Mouse (Mus musculus) bone marrow, adult 2 months (tissue): ENCODE measurements around the gene Mef2c. TPM values are rescaled to one million over a fixed set of nuclear protein-coding genes. Genes with fewer than 3 reads are reported as not detected.
A peak's percentile ranks its signal among the peaks of the same experiment; 100 is the strongest.

ENCODE experiments used
- H3K27ac ChIP-seq: fragments of 200-500 bp; 2 replicates; pipeline ENCODE4 v1.5.1; 2012; ENCODE audit warnings: low read depth, mild to moderate bottlenecking, control low read depth, inconsistent platforms, low read length; ENCODE audit not compliant: control insufficient read depth, poor library complexity, insufficient read depth
- H3K4me1 ChIP-seq: fragments of 200-500 bp; 2 replicates; pipeline ENCODE4 v1.6.1; 2011; ENCODE audit warnings: low read length; ENCODE audit not compliant: control insufficient read depth, insufficient read depth
- H3K4me3 ChIP-seq: fragments of 200-500 bp; replicated peaks from 2 replicates; pipeline ENCODE3; 2011; ENCODE audit warnings: mild to moderate bottlenecking, low read depth, low read length, control low read depth; ENCODE audit not compliant: control insufficient read depth
- CTCF ChIP-seq: fragments of 200-500 bp; IDR thresholded peaks from 2 replicates; pipeline ENCODE4 v1.5.1; 2011; ENCODE audit warnings: low read length, control low read depth; ENCODE audit not compliant: control insufficient read depth, insufficient read depth
- POLR2A ChIP-seq: fragments of 200-500 bp; IDR thresholded peaks from 2 replicates; pipeline ENCODE4 v1.6.1; 2011; ENCODE audit warnings: low read depth, mild to moderate bottlenecking, control low read depth, low read length, borderline replicate concordance; ENCODE audit not compliant: control insufficient read depth
- WGBS: fragments of 180-500 bp; shearing (Covaris S2); methylation state at CpG from one replicate; pipeline ENCODE4 v1.1.7; 2018; 5-methylcytosine and 5-hydroxymethylcytosine counted together
- polyA plus RNA-seq: library from polyadenylated mRNA; stranded (reverse); fragments of >200 nt; gene quantifications from 2 replicates; pipeline ENCODE4 v1.2.4, GENCODE M21; 2011; ENCODE audit warnings: low replicate concordance; ENCODE audit not compliant: missing spikeins, insufficient read depth, insufficient read length

The Mef2c gene
- polyA plus RNA-seq, 1 experiment = 37.8 TPM

GRCm38 (mm10) chr13:83661166-83661565, 157.3 kb downstream of the Mef2c start:
- 85% methylated on average over 7 of the region's 7 CpGs for WGBS
- Histone ChIP-seq H3K27ac (no peak overlapping the region), H3K4me3 (no peak overlapping the region), H3K4me1 (no peaks in the 10 kb centered on the region)
- no peak for TF ChIP-seq POLR2A
- no peak for TF ChIP-seq CTCF

DNA sequence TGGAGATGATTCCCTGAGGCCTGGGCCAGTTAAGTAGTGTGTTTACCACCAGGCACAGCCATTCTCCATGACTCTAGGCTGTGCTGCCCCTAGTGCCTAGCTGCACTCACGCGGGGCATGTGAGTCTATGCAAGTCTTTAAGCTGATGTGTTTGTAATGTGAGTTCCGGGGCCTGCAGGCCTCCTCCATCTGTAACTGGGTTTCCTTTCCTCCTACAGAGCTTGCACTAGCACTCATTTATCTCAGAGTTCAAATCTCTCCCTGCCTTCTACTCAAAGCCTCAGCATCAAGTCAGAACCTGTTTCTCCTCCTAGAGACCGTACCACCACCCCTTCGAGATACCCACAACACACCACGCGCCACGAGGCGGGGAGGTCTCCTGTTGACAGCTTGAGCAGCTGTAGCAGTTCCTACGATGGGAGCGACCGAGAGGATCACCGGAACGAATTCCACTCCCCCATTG, 158.3 kb downstream of the Mef2c start:
- 91% methylated on average over 14 of the region's 14 CpGs for WGBS
- Histone ChIP-seq H3K27ac (no peak overlapping the region), H3K4me3 (no peak overlapping the region), H3K4me1 (no peaks in the 10 kb centered on the region)
- TF ChIP-seq POLR2A (no peak), CTCF (0 out of 2 replicates have a peak, but pooled peaks have one; percentile 2)

GRCm38 (mm10) chr13:83666179-83666578, 162.3 kb downstream of the Mef2c start:
- Histone ChIP-seq H3K4me3 (no peak overlapping the region), H3K4me1 (no peaks in the 10 kb centered on the region), H3K27ac (no peak overlapping the region)
- TF ChIP-seq POLR2A (no peak), CTCF (no peak)
- 87% methylated on average over 7 of the region's 7 CpGs for WGBS

DNA sequence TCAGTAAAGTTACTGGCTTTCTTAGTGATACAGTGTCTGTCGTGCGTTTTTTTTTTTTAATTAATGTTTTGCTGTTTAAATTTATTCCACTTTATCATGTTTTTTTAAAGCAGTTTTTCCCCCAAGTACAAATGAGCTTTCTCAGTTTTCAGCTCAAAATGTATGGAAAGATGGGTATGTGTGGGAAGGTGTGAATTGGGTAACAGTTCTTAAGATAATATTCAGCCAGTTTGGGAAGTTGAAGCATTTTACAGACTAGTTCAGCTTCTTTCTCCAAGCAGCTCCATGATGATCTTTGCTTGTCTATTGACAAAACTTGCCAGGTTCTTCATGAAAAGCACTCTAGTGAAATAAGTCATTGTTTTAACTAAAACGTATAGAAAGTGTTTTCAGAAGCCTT, 163.2 kb downstream of the Mef2c start:
- Histone ChIP-seq H3K4me3 (no peak overlapping the region), H3K4me1 (no peaks in the 10 kb centered on the region), H3K27ac (no peak overlapping the region)
- WGBS = 81% methylated on average over 3 of the region's 3 CpGs
- TF ChIP-seq CTCF = no peak
- no peak for TF ChIP-seq POLR2A

- no peak for TF ChIP-seq POLR2A
- H3K4me3 ChIP-seq = no peak overlapping the region
- H3K4me1 ChIP-seq = no peaks in the 10 kb centered on the region
- WGBS = 68% methylated on average over 2 of the region's 2 CpGs
- H3K27ac ChIP-seq = no peak overlapping the region
Measured at GRCm38 (mm10) chr13:83707611-83708010, 203.8 kb downstream of the Mef2c start.

GRCm38 (mm10) chr13:83712778-83713380, 209.0 kb downstream of the Mef2c start:
- TF ChIP-seq CTCF = no peak
- TF ChIP-seq POLR2A = no peak
- WGBS = 23% methylated on average over 5 of the region's 5 CpGs
- no peaks in the 10 kb centered on the region; the same call in 1 of the 2 replicates for H3K4me1 ChIP-seq
- no peak overlapping the region for H3K4me3 ChIP-seq
- no peak overlapping the region for H3K27ac ChIP-seq

GRCm38 (mm10) chr13:83713661-83714291, 209.9 kb downstream of the Mef2c start:
- WGBS = 4% methylated on average over 19 of the region's 19 CpGs
- Histone ChIP-seq H3K27ac (no peak overlapping the region), H3K4me3 (no peak overlapping the region), H3K4me1 (no peaks in the 10 kb centered on the region; the same call in 1 of the 2 replicates)
- TF ChIP-seq POLR2A (no peak), CTCF (no peak)

GRCm38 (mm10) chr13:83714466-83715307, 210.9 kb downstream of the Mef2c start:
- Histone ChIP-seq H3K27ac (no peak overlapping the region), H3K4me1 (no peaks in the 10 kb centered on the region; the same call in 1 of the 2 replicates), H3K4me3 (no peak overlapping the region)
- WGBS = 3% methylated on average over 22 of the region's 22 CpGs
- TF ChIP-seq CTCF = peak; percentile 89
- TF ChIP-seq POLR2A = no peak

DNA sequence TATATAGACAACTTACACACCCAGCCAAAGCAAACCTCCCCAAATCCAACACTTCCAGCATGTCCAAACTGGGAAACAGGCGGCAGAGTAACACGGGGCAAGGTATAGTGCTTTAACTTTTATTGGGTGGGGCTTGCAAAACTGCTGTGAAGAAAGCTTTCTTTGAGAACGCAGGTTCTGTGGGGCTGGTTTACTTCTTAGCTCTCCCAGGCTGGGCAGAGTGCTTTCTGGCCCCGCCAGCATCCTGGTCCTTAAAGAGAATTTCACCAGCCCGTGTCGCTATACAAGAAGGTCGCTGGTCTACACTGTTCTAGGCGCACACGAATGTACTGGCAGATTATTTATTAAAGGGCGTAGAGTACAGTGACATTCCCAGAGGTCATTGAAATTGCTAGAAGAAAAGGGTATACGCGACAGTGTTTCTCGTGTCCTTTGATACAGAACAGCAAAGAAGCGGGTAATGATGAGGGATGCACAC, 211.5 kb downstream of the Mef2c start:
- 8% methylated on average over 14 of the region's 14 CpGs for WGBS
- H3K4me1 ChIP-seq = no peaks in the 10 kb centered on the region; the same call in 1 of the 2 replicates
- H3K4me3 ChIP-seq = no peak overlapping the region
- no peak for TF ChIP-seq POLR2A
- no peak for TF ChIP-seq CTCF
- no peak overlapping the region for H3K27ac ChIP-seq
